Mouse (Mus musculus) hindbrain, postnatal 0 days (tissue): Measurements from ENCODE around the gene Irf7. TPM values are rescaled to one million over a fixed set of nuclear protein-coding genes. Genes with fewer than 3 reads are reported as not detected.

ENCODE experiments used
- ATAC-seq: fragments of 200-750 bp; cut with Nextera tagmentation; 2 replicates; pipeline ENCODE4 v1.8.0; 2017; ENCODE audit warnings: mild to moderate bottlenecking, moderate TSS enrichment, moderate library complexity
- DNase-seq: peaks from one replicate; pipeline ENCODE4 v3.0.0-alpha.2; 2015; ENCODE audit warnings: low spot score
- H3K27ac ChIP-seq: fragments of 300-500 bp; sonication (generic); 2 replicates; pipeline ENCODE4 v1.5.1; 2014; ENCODE audit warnings: mild to moderate bottlenecking
- H3K27me3 ChIP-seq: fragments of 300-500 bp; sonication (generic); 2 replicates; pipeline ENCODE4 v1.6.1; 2014; ENCODE audit warnings: low read length, mixed read lengths; ENCODE audit not compliant: insufficient read depth
- H3K36me3 ChIP-seq: fragments of 300-500 bp; sonication (generic); 2 replicates; pipeline ENCODE4 v1.6.1; 2014; ENCODE audit warnings: low read length, mixed read lengths; ENCODE audit not compliant: insufficient read depth
- H3K4me1 ChIP-seq: fragments of 300-500 bp; sonication (generic); 2 replicates; pipeline ENCODE4 v1.6.1; 2014; ENCODE audit warnings: antibody characterized with exemption, low read length, mixed read lengths; ENCODE audit not compliant: insufficient read depth
- H3K4me2 ChIP-seq: fragments of 300-500 bp; sonication (generic); 2 replicates; pipeline ENCODE4 v1.6.1; 2014; ENCODE audit warnings: low read depth, mild to moderate bottlenecking, low read length, moderate library complexity, mixed read lengths
- H3K4me3 ChIP-seq: fragments of 300-500 bp; sonication (generic); 2 replicates; pipeline ENCODE4 v1.5.1; 2014; ENCODE audit warnings: low read length
- H3K9ac ChIP-seq: fragments of 300-500 bp; sonication (generic); replicated peaks from 2 replicates; pipeline ENCODE4 v1.6.1; 2014; ENCODE audit warnings: mild to moderate bottlenecking, low read length, moderate library complexity, mixed read lengths
- H3K9me3 ChIP-seq: fragments of 300-500 bp; sonication (generic); 2 replicates; pipeline ENCODE4 v1.6.1; 2016; ENCODE audit warnings: low read length, mixed read lengths
- CTCF ChIP-seq: IDR thresholded peaks from 2 replicates; pipeline ENCODE4 v1.5.1; 2016; ENCODE audit warnings: antibody characterized with exemption, control low read depth, low read depth
- WGBS: fragments of 180-500 bp; shearing (Covaris S2); extraction: QIAGEN DNeasy Blood & Tissue Kit; methylation state at CpG from one replicate; pipeline ENCODE4 v1.1.7; 2014; 5-methylcytosine and 5-hydroxymethylcytosine counted together
- polyA plus RNA-seq: library from polyadenylated mRNA; unstranded; fragments of >200 nt; fragmentation: Nextera tagmentation; extraction: Ambion mirVana; gene quantifications from 2 replicates; pipeline ENCODE4 v1.2.1, GENCODE M21; 2015
- total RNA-seq: library from RNA; depleted of rRNA; stranded (reverse); fragments of >200 nt; gene quantifications from 2 replicates; pipeline ENCODE4 v1.2.3, GENCODE M21; 2014; rRNA removed

Gene Irf7
- total RNA-seq (3.9 and 7.0 TPM in 2 replicates), polyA plus RNA-seq (3.3 and 5.5 TPM in 2 replicates)

DNA sequence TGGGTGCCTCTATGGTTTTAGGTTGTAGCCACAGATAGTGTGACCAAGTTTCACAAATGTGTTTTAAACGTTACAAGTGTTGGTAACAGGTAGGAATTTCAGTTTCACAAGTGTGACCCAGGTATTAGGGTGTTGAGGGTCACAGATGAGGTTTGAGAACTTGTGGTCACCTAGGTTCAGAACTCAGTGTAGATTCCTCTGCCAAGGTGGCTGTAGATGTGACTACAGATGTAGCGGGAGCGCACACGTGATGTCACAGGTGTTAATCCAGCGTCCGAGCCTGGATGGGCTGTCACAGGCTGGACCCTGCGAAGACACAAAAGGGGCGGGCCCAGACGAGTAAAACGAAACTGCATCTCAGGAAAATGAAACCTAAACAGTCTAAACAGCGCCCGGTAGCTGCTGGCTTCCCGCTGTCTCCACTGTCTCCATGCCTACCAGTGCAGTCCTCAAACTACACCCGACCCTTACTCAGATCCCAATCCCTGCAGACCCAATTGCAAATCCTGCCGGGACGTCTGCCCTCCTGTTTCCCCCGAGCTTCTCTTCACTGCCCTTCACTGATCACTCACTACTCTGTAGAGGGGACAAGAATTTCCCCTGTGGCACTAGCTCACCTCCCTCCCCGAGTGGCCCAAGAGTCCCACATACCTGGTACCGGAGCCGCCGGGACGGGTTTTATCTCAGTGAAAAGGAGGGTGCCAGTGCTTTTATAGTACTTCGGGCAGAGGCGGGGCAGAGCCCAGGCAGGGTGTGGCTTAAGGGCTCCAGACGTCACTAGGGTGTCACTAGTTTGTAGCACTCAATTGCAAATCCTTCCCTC, at the start of gene Irf7:
Gene Irf7, minus strand, starts transcription at position 743 of the 823 bp plus-strand sequence.
- no peaks in the 10 kb centered on the region for H3K27me3 ChIP-seq
- no peak for TF ChIP-seq CTCF
- DNase-seq (peak; percentile 40), ATAC-seq (peak; percentile 58; the same call in 1 of the 2 replicates)
- peak within 1 kb of the TSS; percentile 61 for H3K4me2 ChIP-seq
- no peaks in the 10 kb centered on the region for H3K9me3 ChIP-seq
- 13% methylated on average over 25 of the region's 25 CpGs for WGBS
- H3K4me3 ChIP-seq: peak within 1 kb of the TSS; percentile 36
- no peak within 1 kb of the TSS for H3K27ac ChIP-seq
- no peaks in the 10 kb centered on the region for H3K4me1 ChIP-seq
- H3K36me3 ChIP-seq: peaks cover 31% of the 10 kb centered on the region
- H3K9ac ChIP-seq: peak within 1 kb of the TSS; percentile 35

DNA sequence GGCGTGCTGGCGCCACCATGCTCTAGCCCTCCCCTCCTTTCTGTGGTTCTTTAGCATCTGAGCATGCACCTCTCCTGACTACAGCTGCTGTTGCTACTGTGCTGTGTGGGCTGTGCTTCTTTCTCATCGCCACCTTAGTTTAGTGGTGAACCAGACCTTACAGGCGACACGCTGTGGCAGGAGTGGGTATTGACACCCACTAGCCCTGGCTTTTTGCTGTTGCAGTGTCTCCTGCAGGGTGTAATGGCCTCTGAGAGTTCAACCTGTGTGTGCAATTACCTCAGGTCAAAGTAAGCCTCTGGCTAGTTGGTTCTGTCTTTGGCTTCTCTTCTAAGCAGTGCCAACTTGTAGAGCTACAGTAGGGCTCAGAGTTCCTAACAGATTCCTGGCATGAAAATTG, 49.7 kb upstream of the Irf7 start:
- Histone ChIP-seq H3K4me1 (no peaks in the 10 kb centered on the region), H3K4me3 (no peak overlapping the region), H3K36me3 (peaks cover 85% of the 10 kb centered on the region), H3K9me3 (no peaks in the 10 kb centered on the region), H3K9ac (no peak overlapping the region), H3K27ac (no peak overlapping the region), H3K27me3 (no peaks in the 10 kb centered on the region), H3K4me2 (no peak overlapping the region)
- 80% methylated on average over 5 of the region's 5 CpGs for WGBS
- ATAC-seq (peak; percentile 49; the same call in 1 of the 2 replicates), DNase-seq (peak; percentile 28)
- TF ChIP-seq CTCF: peak; percentile 63

DNA sequence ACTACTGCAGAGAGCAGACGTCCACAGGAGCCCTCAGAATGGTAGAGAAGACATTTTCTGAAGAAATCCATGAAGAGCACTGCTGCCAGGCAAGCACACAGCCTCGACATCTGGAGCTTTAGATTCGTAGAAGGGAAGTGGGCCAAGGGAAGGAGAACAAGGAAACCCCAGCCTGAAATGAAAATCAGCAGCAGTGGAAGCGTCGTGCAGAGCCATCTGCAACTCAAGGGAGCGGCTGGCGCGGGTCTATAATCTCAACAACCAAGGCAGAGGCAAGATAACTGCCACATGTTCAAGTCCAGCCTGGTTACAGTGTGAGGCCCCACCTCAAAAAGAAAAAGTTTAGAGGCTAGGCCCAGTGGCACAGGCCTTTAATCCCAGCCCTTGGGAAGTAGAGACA, 48.8 kb upstream of the Irf7 start:
- ATAC-seq (no peak), DNase-seq (no peak)
- no peak overlapping the region for H3K4me2 ChIP-seq
- no peaks in the 10 kb centered on the region for H3K9me3 ChIP-seq
- no peaks in the 10 kb centered on the region for H3K4me1 ChIP-seq
- H3K4me3 ChIP-seq: no peak overlapping the region
- no peak overlapping the region for H3K9ac ChIP-seq
- TF ChIP-seq CTCF: no peak
- no peak overlapping the region for H3K27ac ChIP-seq
- H3K27me3 ChIP-seq: no peaks in the 10 kb centered on the region
- WGBS: 91% methylated on average over 8 of the region's 8 CpGs
- H3K36me3 ChIP-seq: peaks cover 87% of the 10 kb centered on the region

DNA sequence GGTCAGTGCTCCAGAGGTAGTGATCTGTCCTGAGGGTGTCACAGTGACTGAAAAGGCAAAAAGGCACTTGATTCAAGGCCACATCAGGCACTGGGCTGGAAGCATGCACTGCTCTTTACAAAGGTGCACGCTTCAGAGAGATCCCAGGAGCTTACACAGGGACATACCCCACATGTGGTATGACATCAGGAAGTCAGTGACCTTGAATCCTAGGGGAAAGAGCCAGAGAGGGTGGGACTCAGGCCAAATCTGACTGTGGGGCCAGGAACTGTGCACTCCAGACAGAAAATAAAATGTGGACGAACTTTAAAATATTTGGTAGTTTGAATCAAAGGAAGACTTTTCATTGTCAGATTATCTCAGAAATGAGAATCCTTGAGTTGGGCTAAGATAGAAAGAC, 48.1 kb upstream of the Irf7 start:
- DNase-seq: no peak
- ATAC-seq: no peak
- no peak overlapping the region for H3K4me2 ChIP-seq
- H3K4me3 ChIP-seq: no peak overlapping the region
- TF ChIP-seq CTCF: no peak
- WGBS: 92% methylated on average over 2 of the region's 2 CpGs
- no peaks in the 10 kb centered on the region for H3K4me1 ChIP-seq
- no peaks in the 10 kb centered on the region for H3K9me3 ChIP-seq
- H3K36me3 ChIP-seq: peaks cover 90% of the 10 kb centered on the region
- no peaks in the 10 kb centered on the region for H3K27me3 ChIP-seq
- H3K9ac ChIP-seq: no peak overlapping the region
- no peak overlapping the region for H3K27ac ChIP-seq

DNA sequence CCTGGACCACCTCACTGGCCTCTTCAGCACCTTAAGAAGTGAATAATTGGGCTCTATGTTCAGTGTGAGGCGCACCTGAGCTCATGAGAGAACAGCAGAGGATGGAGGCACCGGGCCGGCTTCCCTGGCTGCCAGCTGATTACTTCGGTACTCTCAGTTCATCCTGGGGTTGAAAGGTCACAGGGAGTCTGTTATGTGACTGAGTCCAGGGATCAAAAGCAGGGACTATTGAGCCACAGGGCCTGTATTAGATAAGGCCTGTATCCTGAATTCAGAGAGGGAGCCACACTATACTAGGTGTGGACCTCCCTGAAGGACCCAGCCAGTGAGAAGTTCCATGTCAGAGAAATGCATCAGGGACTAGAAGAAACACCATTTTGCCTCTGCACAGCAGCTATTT, 38.3 kb upstream of the Irf7 start:
- no peak overlapping the region for H3K9ac ChIP-seq
- H3K27ac ChIP-seq: no peak overlapping the region
- no peak overlapping the region for H3K4me2 ChIP-seq
- H3K4me3 ChIP-seq: no peak overlapping the region
- H3K36me3 ChIP-seq: peaks cover 92% of the 10 kb centered on the region
- H3K9me3 ChIP-seq: no peaks in the 10 kb centered on the region
- H3K4me1 ChIP-seq: no peaks in the 10 kb centered on the region
- DNase-seq: no peak
- ATAC-seq: no peak
- no peak for TF ChIP-seq CTCF
- WGBS: 95% methylated on average over 4 of the region's 4 CpGs
- no peaks in the 10 kb centered on the region for H3K27me3 ChIP-seq

DNA sequence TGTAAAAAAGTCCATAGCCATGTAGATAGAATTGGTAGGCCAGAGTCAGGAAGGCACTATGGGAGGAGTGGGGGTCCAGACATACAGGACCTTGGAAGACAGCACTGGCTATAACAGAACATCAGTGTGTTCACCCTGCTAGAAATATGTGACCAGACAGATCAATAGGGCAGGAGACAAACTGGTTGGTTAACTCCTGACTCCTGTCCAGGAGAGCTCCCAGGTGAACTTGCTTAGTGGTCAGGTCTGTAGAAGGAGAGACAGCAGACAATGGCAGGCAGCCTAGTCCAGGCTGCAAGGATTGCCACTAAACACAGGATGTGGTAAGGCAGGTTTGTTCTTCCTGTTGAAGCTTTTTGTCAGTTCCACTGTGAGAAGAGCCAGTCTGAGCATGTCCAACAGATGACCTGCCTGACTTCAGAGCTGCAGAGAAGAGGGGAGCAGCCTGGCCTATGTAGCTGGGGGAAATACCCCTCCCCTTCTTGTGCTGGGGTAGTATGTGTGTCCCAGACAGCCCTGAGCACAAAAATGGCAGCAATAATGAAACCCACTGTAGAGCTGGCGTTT, 36.5 kb upstream of the Irf7 start:
- TF ChIP-seq CTCF: no peak
- H3K4me3 ChIP-seq: no peak overlapping the region
- H3K27ac ChIP-seq: no peak overlapping the region
- ATAC-seq (no peak), DNase-seq (no peak)
- no peak overlapping the region for H3K4me2 ChIP-seq
- no peaks in the 10 kb centered on the region for H3K9me3 ChIP-seq
- no peaks in the 10 kb centered on the region for H3K4me1 ChIP-seq
- H3K27me3 ChIP-seq: no peaks in the 10 kb centered on the region
- H3K36me3 ChIP-seq: peaks cover 74% of the 10 kb centered on the region
- no peak overlapping the region for H3K9ac ChIP-seq
- whole genome bisulfite sequencing: 88% methylated on average over 1 of the region's 1 CpGs

DNA sequence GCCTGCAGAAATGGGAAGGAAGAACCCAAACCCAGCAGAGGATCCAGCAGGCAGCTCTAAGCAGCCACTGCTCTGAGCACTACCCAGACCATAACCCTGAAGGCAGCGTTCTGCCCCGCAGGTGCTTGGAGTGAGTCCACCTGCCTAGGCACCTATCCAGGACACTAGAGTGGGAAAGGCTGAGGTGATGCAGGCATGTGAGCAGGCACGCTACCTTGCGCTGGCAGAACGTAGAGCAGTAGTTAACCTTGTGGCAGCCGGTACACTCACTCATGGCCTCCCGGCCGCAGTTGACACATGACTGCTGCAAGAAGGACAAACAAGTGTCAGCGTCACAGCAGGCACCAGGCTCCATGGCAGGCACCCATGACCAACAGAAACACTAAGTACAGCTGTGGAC, 35.1 kb upstream of the Irf7 start:
- Histone ChIP-seq H3K36me3 (peaks cover 61% of the 10 kb centered on the region), H3K27me3 (no peaks in the 10 kb centered on the region), H3K4me1 (no peaks in the 10 kb centered on the region), H3K27ac (no peak overlapping the region), H3K9me3 (no peaks in the 10 kb centered on the region), H3K4me2 (no peak overlapping the region), H3K9ac (no peak overlapping the region), H3K4me3 (no peak overlapping the region)
- no peak for ATAC-seq
- no peak for DNase-seq
- no peak for TF ChIP-seq CTCF
- WGBS: 88% methylated on average over 9 of the region's 9 CpGs
